Mouse (Mus musculus): ENCODE measurements around the gene Cox8b. TPM values are rescaled to one million over a fixed set of nuclear protein-coding genes. Genes with fewer than 3 reads are reported as not detected.
"Not testable (repeated sequence)": the region's sequence is repeated elsewhere in the genome, so short reads cannot be mapped to it uniquely, and the experiment has no call there.

Cox8b gene
- total and polyA plus RNA-seq, 3 experiments: not detected

DNA sequence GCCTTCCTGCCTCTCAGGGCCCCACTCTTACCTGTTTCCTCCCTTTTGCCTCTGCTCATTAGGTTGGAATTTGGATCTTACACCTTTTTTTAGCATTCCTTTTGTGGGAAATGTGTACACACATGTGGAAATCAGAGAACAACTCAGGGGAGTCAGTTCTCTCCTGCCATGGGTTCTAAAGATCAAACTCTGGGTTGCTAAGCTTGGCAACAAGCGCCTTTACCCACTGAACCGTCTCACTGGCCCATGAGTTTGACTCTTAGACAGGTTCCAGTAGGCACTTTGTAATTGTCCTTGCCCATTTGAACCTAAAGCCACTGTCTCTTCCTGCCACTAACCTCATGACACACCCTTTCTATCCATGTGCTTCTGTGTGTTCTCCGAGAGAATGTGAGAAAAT lies 5.6 kb downstream of the Cox8b start:
- Histone ChIP-seq H3K4me3 (replicated peaks in 1 of 3; ENCODE audit: low read depth in 2 of 3, low read length in 2 of 3, poor library complexity in 1 of 3) (no peak overlapping the region), H3K4me2 (ENCODE audit: insufficient read depth, low read depth, poor library complexity, severe bottlenecking) (no peak overlapping the region), H3K9me3 (replicated peaks; ENCODE audit: low read length) (no peaks in the 10 kb centered on the region), H3K9ac (ENCODE audit: insufficient read depth, low read depth) (no peak overlapping the region), H3K27ac (ENCODE audit: insufficient read depth, low read depth) (no peak overlapping the region), H3K79me2 (replicated peaks; ENCODE audit: control insufficient read depth, extremely low read depth, insufficient read depth, poor library complexity, severe bottlenecking) (no peaks in the 10 kb centered on the region; the same call in 1 of the 2 replicates), H3K27me3 (replicated peaks) (no peaks in the 10 kb centered on the region), H3K4me1 (ENCODE audit: control insufficient read depth in 1 of 2, insufficient read depth in 2 of 2) (no peaks in the 10 kb centered on the region), H3K36me3 (replicated peaks in 1 of 2; ENCODE audit: control insufficient read depth in 1 of 2, insufficient read depth in 1 of 2, low read length in 1 of 2) (peaks cover 62 to 79% of the 10 kb centered on the region in 2 experiments)
- TF ChIP-seq EP300 (IDR thresholded peaks at IDR 0.05; ENCODE audit: low read length) (no peak), TCF12 (IDR thresholded peaks at IDR 0.05; ENCODE audit: low read depth, low read length) (no peak), CHD1 (IDR thresholded peaks at IDR 0.05; ENCODE audit: low read depth, low read length) (no peak), JUN (IDR thresholded peaks at IDR 0.05; ENCODE audit: insufficient read depth, low read depth, low read length) (no peak)
- in situ Hi-C loops (cut with MboI; ENCODE audit: low pct_ligation_motif_present, low pct_unique_long_range_greater_than_20kb, low sequenced_read_pairs): no loop called here
- DNase-seq (ENCODE audit: extremely low read depth): no peak
- dilution Hi-C loops (cut with MboI; ENCODE audit: extremely low pct_ligation_motif_present, extremely low pct_unique_long_range_greater_than_20kb, low sequenced_read_pairs): no loop called here

- Histone ChIP-seq H3K9me3 (replicated peaks; ENCODE audit: low read length) (no peaks in the 10 kb centered on the region), H3K27ac (ENCODE audit: insufficient read depth, low read depth) (no peak overlapping the region), H3K9ac (ENCODE audit: insufficient read depth, low read depth) (no peak overlapping the region), H3K27me3 (replicated peaks) (no peaks in the 10 kb centered on the region), H3K4me1 (ENCODE audit: control insufficient read depth in 1 of 2, insufficient read depth in 2 of 2) (no peaks in the 10 kb centered on the region), H3K4me2 (ENCODE audit: insufficient read depth, low read depth, poor library complexity, severe bottlenecking) (no peak overlapping the region), H3K79me2 (replicated peaks; ENCODE audit: control insufficient read depth, extremely low read depth, insufficient read depth, poor library complexity, severe bottlenecking) (no peaks in the 10 kb centered on the region; the same call in 1 of the 2 replicates), H3K4me3 (replicated peaks in 1 of 3; ENCODE audit: low read depth in 2 of 3, low read length in 2 of 3, poor library complexity in 1 of 3) (no peak overlapping the region), H3K36me3 (replicated peaks in 1 of 2; ENCODE audit: control insufficient read depth in 1 of 2, insufficient read depth in 1 of 2, low read length in 1 of 2) (peaks cover 67 to 79% of the 10 kb centered on the region in 2 experiments)
- dilution Hi-C loops (cut with MboI; ENCODE audit: extremely low pct_ligation_motif_present, extremely low pct_unique_long_range_greater_than_20kb, low sequenced_read_pairs) (no loop called here), in situ Hi-C loops (cut with MboI; ENCODE audit: low pct_ligation_motif_present, low pct_unique_long_range_greater_than_20kb, low sequenced_read_pairs) (no loop called here)
- no peak for DNase-seq (ENCODE audit: extremely low read depth)
- no peak for TF ChIP-seq RCOR1 (conservative IDR thresholded peaks at IDR 0.05; ENCODE audit: low read depth, low read length)
- no peak for TF ChIP-seq NELFE (IDR thresholded peaks at IDR 0.05; ENCODE audit: low read depth, low read length)
Measured at GRCm38 (mm10) chr7:140894031-140894430, 6.2 kb downstream of the Cox8b start.

DNA sequence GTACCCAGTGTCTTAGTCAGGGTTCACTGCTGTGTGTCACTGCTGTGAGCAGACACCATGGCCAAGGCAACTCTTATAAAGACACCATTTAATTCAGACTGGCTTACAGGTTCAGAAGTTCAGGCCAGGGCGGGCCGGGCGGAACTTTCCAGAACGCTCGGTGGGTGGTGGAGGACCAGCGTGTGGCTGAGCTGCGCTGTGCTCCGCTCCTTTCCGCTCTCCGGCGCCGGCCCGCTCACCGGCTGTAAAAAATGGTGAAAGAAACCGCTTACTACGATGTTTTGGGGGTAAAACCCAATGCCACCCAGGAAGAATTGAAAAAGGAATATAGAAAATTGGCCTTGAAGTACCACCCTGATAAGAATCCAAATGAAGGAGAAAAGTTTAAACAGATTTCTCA lies 9.6 kb downstream of the Cox8b start:
- H3K9ac ChIP-seq (ENCODE audit: insufficient read depth, low read depth); H3K4me1 ChIP-seq (ENCODE audit: control insufficient read depth in 1 of 2, insufficient read depth in 2 of 2); H3K9me3 ChIP-seq (replicated peaks; ENCODE audit: low read length); in situ Hi-C loops (cut with MboI; ENCODE audit: low pct_ligation_motif_present, low pct_unique_long_range_greater_than_20kb, low sequenced_read_pairs); H3K27ac ChIP-seq (ENCODE audit: insufficient read depth, low read depth); H3K4me3 ChIP-seq (replicated peaks in 1 of 3; ENCODE audit: low read depth in 2 of 3, low read length in 2 of 3, poor library complexity in 1 of 3); H3K27me3 ChIP-seq (replicated peaks); DNase-seq (ENCODE audit: extremely low read depth); dilution Hi-C loops (cut with MboI; ENCODE audit: extremely low pct_ligation_motif_present, extremely low pct_unique_long_range_greater_than_20kb, low sequenced_read_pairs); H3K79me2 ChIP-seq (replicated peaks; ENCODE audit: control insufficient read depth, extremely low read depth, insufficient read depth, poor library complexity, severe bottlenecking); H3K4me2 ChIP-seq (ENCODE audit: insufficient read depth, low read depth, poor library complexity, severe bottlenecking): not testable (repeated sequence)
- peaks cover 69 to 79% of the 10 kb centered on the region in 2 experiments for H3K36me3 ChIP-seq (replicated peaks in 1 of 2; ENCODE audit: control insufficient read depth in 1 of 2, insufficient read depth in 1 of 2, low read length in 1 of 2)

DNA sequence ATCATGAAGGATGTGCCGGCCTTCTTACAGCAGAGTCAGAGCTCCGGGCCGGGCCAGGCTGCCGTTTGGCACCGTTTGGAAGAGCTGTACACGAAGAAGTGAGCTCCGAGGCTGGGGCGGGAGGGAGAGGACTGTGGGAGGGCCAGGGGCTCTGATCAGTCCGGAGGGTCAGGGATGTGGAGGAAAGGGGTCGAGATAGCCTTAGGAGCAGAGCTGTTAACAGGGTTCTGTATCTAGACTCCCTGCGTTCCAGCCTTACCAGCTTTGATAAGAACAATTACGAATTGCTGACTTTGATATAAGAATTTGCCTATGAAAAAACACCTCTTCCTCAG lies 17.8 kb downstream of the Cox8b start:
- H3K36me3 ChIP-seq (replicated peaks in 1 of 2; ENCODE audit: control insufficient read depth in 1 of 2, insufficient read depth in 1 of 2, low read length in 1 of 2): peaks cover 14 to 48% of the 10 kb centered on the region in 2 experiments
- peaks cover 29% of the 10 kb centered on the region for H3K79me2 ChIP-seq (replicated peaks; ENCODE audit: control insufficient read depth, extremely low read depth, insufficient read depth, poor library complexity, severe bottlenecking)
- TF ChIP-seq ZMIZ1 (IDR thresholded peaks at IDR 0.05; ENCODE audit: low read depth, low read length) (0 out of 2 replicates have a peak, but pooled peaks have one; percentile 63), EP300 (IDR thresholded peaks at IDR 0.05; ENCODE audit: low read length) (no peak), IRF4 (IDR thresholded peaks at IDR 0.05; ENCODE audit: low read depth, low read length) (no peak), MYC (IDR thresholded peaks at IDR 0.05; ENCODE audit: low read depth, low read length) (no peak), TBP (conservative IDR thresholded peaks at IDR 0.05; ENCODE audit: low read depth, low read length) (no peak), KAT2A (IDR thresholded peaks at IDR 0.05; ENCODE audit: insufficient replicate concordance, low read length) (no peak), NRF1 (IDR thresholded peaks at IDR 0.05; ENCODE audit: low read depth, low read length) (no peak), NELFE (IDR thresholded peaks at IDR 0.05; ENCODE audit: low read depth, low read length) (no peak), MEF2A (IDR thresholded peaks at IDR 0.05; ENCODE audit: borderline replicate concordance, low read depth, low read length) (0 out of 2 replicates have a peak, but pooled peaks have one; percentile 23), MAX (IDR thresholded peaks at IDR 0.05; ENCODE audit: low read length) (0 out of 2 replicates have a peak, but pooled peaks have one; percentile 7)
- peak overlapping the region; percentile 93 for H3K9ac ChIP-seq (ENCODE audit: insufficient read depth, low read depth)
- H3K9me3 ChIP-seq (replicated peaks; ENCODE audit: low read length): no peaks in the 10 kb centered on the region
- peak overlapping the region; percentile 88 to 91 (median 91) for H3K4me3 ChIP-seq (replicated peaks in 1 of 3; ENCODE audit: low read depth in 2 of 3, low read length in 2 of 3, poor library complexity in 1 of 3)
- peaks cover 14 to 44% of the 10 kb centered on the region in 2 experiments for H3K4me1 ChIP-seq (ENCODE audit: control insufficient read depth in 1 of 2, insufficient read depth in 2 of 2)
- dilution Hi-C loops (cut with MboI; ENCODE audit: extremely low pct_ligation_motif_present, extremely low pct_unique_long_range_greater_than_20kb, low sequenced_read_pairs) (no loop called here), in situ Hi-C loops (cut with MboI; ENCODE audit: low pct_ligation_motif_present, low pct_unique_long_range_greater_than_20kb, low sequenced_read_pairs) (no loop called here)
- peak overlapping the region; percentile 9 for H3K27ac ChIP-seq (ENCODE audit: insufficient read depth, low read depth)
- no peaks in the 10 kb centered on the region for H3K27me3 ChIP-seq (replicated peaks)
- H3K4me2 ChIP-seq (ENCODE audit: insufficient read depth, low read depth, poor library complexity, severe bottlenecking): no peak overlapping the region; the same call in 1 of the 2 replicates
- DNase-seq (ENCODE audit: extremely low read depth): no peak

Measured in CH12.LX (cell line).